Mouse (Mus musculus): ENCODE measurements around the gene Ambra1. TPM values are rescaled to one million over a fixed set of nuclear protein-coding genes. Genes with fewer than 3 reads are reported as not detected.

Ambra1 gene
- total RNA-seq, 2 experiments from 2014 or later, result 21.9 to 22.7 TPM

GRCm38 (mm10) chr2:91955875-91956274 lies 225.9 kb downstream of the Ambra1 start:
- DNase-seq, result no peak
- intact Hi-C loops (cut with DNase I), result no loop called here

- DNase-seq, result peak in 1 of 2 experiments; percentile 42
- intact Hi-C loops (cut with DNase I), result no loop called here
Measured at GRCm38 (mm10) chr2:91957096-91957495, 227.2 kb downstream of the Ambra1 start.

GRCm38 (mm10) chr2:91958049-91958448 lies 228.1 kb downstream of the Ambra1 start:
- intact Hi-C loops (cut with DNase I), result loop anchor here (2.0 kb wide), 1 partner anchor 13 kb away; the partner anchor contains the start of gene Gm9821
- no peak for DNase-seq

GRCm38 (mm10) chr2:91958701-91959457 lies 228.9 kb downstream of the Ambra1 start:
- intact Hi-C loops (cut with DNase I), result loop anchor here (2.0 kb wide), 1 partner anchor 14 kb away; the partner anchor contains the start of gene Gm9821

GRCm38 (mm10) chr2:91959544-91960410 lies 229.8 kb downstream of the Ambra1 start:
- no peak for DNase-seq
- intact Hi-C loops (cut with DNase I), result loop anchor here (2.0 kb wide), 1 partner anchor 15 kb away; the partner anchor contains the start of gene Gm9821

More at GRCm38 (mm10) chr2:91958701-91959457, 228.9 kb downstream of the Ambra1 start:
- peak; percentile 80 to 82 for DNase-seq

- intact Hi-C loops (cut with DNase I), result no loop called here
Measured at GRCm38 (mm10) chr2:91960459-91960858, 230.5 kb downstream of the Ambra1 start.

GRCm38 (mm10) chr2:91961901-91962761 lies 232.2 kb downstream of the Ambra1 start:
- intact Hi-C loops (cut with DNase I), result no loop called here
- DNase-seq, result no peak

More at GRCm38 (mm10) chr2:91960459-91960858, 230.5 kb downstream of the Ambra1 start:
- no peak for DNase-seq

- DNase-seq, result peak in 1 of 2 experiments; percentile 56
- intact Hi-C loops (cut with DNase I), result loop anchor here (1.0 kb wide), 1 partner anchor 9 kb away; no protein-coding TSS in a partner anchor
Measured at GRCm38 (mm10) chr2:91962864-91963401, 233.0 kb downstream of the Ambra1 start.

GRCm38 (mm10) chr2:91963443-91963932 lies 233.6 kb downstream of the Ambra1 start:
- DNase-seq, result peak; percentile 98 to 99
- intact Hi-C loops (cut with DNase I), result loop anchor here (1.0 kb wide), 1 partner anchor 9 kb away; no protein-coding TSS in a partner anchor

GRCm38 (mm10) chr2:91964610-91965204 lies 234.8 kb downstream of the Ambra1 start:
- intact Hi-C loops (cut with DNase I), result loop anchor here (2.0 kb wide), 1 partner anchor 20 kb away; no protein-coding TSS in a partner anchor
- no peak for DNase-seq

GRCm38 (mm10) chr2:91965417-91965816 lies 235.5 kb downstream of the Ambra1 start:
- intact Hi-C loops (cut with DNase I), result loop anchor here (2.0 kb wide), 1 partner anchor 19 kb away; no protein-coding TSS in a partner anchor
- DNase-seq, result peak; percentile 76 to 82

GRCm38 (mm10) chr2:91966367-91966766 lies 236.4 kb downstream of the Ambra1 start:
- no peak for DNase-seq
- intact Hi-C loops (cut with DNase I), result no loop called here

GRCm38 (mm10) chr2:91967962-91968361 lies 238.0 kb downstream of the Ambra1 start:
- intact Hi-C loops (cut with DNase I), result no loop called here
- DNase-seq, result peak; percentile 62 to 66

Small RNA genes lying within 50 kb of the gene (microRNA-seq; reads per million reads assigned to microRNA genes)
- gene Mir6999, result 0 to 0.24 reads per million in 2 experiments

Other genes starting within 250 kb of the Ambra1 start
- 10 to 100 TPM; 56.7 to 69.6 TPM for gene Ckap5, start 203.4 kb upstream of the Ambra1 start, total RNA-seq (2021)
- gene F2, start 93.7 kb upstream of the Ambra1 start, total RNA-seq (2021), result under 1 TPM in 1 of 2 experiments, not detected in 1; 0.12 TPM
- 10 to 100 TPM; 10.6 to 12.6 TPM for gene Zfp408, start 80.3 kb upstream of the Ambra1 start, total RNA-seq (2021)
- 10 to 100 TPM; 50.3 to 51.9 TPM for gene Arhgap1, start 80.3 kb upstream of the Ambra1 start, total RNA-seq (2021)
- 10 to 100 TPM; 37.5 to 39.7 TPM for gene Atg13, start 19.6 kb upstream of the Ambra1 start, total RNA-seq (2021)
- gene Harbi1, start 19.3 kb upstream of the Ambra1 start, total RNA-seq (2021), result 1 to 10 TPM; 5.2 to 7.8 TPM
- gene Chrm4, start 197.1 kb downstream of the Ambra1 start, total RNA-seq (2021), result under 1 TPM in 1 of 2 experiments, not detected in 1; 0.17 TPM
- gene Mdk, start 202.2 kb downstream of the Ambra1 start, total RNA-seq (2021), result 10 to 100 TPM; 51.5 to 56.1 TPM
- not detected for gene Gm9821, start 215.6 kb downstream of the Ambra1 start, total RNA-seq (2021)
- 10 to 100 TPM; 64.3 to 85.9 TPM for gene Dgkz, start 245.7 kb downstream of the Ambra1 start, total RNA-seq (2021)

Measured in heart, postnatal 10 days (tissue).